Mouse (Mus musculus) testis, adult 2 months (tissue): Measurements from ENCODE around the gene Stat5b.

Source experiments
- CTCF ChIP-seq: fragments of 200-500 bp; IDR thresholded peaks from 2 replicates; pipeline ENCODE4 v1.5.1; 2012; ENCODE audit warnings: low read depth, mild to moderate bottlenecking, inconsistent platforms, low read length, moderate library complexity; ENCODE audit not compliant: control insufficient read depth, insufficient read depth, insufficient replicate concordance
- POLR2A ChIP-seq: fragments of 200-500 bp; IDR thresholded peaks from 2 replicates; pipeline ENCODE4 v1.6.1; 2012; ENCODE audit warnings: low read depth, mild to moderate bottlenecking, inconsistent platforms, low read length, moderate library complexity; ENCODE audit not compliant: control insufficient read depth

GRCm38 (mm10) chr11:100804409-100804808 is 46.1 kb downstream of the Stat5b start:
- TF ChIP-seq CTCF (no peak), POLR2A (no peak)
